Mouse (Mus musculus) layer of hippocampus, adult 11-12 months (tissue): ENCODE results near the gene Abl2.

Source experiments
- DNase-seq: peaks from one replicate; pipeline ENCODE4 v3.0.0; 2022; ENCODE audit warnings: low spot score

Gene Abl2

GRCm38 (mm10) chr1:156671921-156672320 lies 113.3 kb downstream of the Abl2 start:
- DNase-seq: no peak

GRCm38 (mm10) chr1:156672720-156673475 lies 114.3 kb downstream of the Abl2 start:
- DNase-seq: no peak

GRCm38 (mm10) chr1:156673476-156674194 lies 115.0 kb downstream of the Abl2 start:
- DNase-seq: no peak

GRCm38 (mm10) chr1:156674195-156675000 lies 115.8 kb downstream of the Abl2 start, which contains the start of gene Tor3a:
Tor3a (minus strand) TSS chr1:156674356.
- DNase-seq: peak; percentile 64

GRCm38 (mm10) chr1:156676171-156676570 lies 117.6 kb downstream of the Abl2 start:
- DNase-seq: peak; percentile 63

GRCm38 (mm10) chr1:156676596-156676995 lies 118.0 kb downstream of the Abl2 start:
- no peak for DNase-seq

- no peak for DNase-seq
Observed at GRCm38 (mm10) chr1:156677230-156677629, 118.6 kb downstream of the Abl2 start.

- no peak for DNase-seq
Observed at GRCm38 (mm10) chr1:156679599-156679998, 121.0 kb downstream of the Abl2 start.

- DNase-seq: no peak
Observed at GRCm38 (mm10) chr1:156686025-156686661, 127.6 kb downstream of the Abl2 start.
